Mouse (Mus musculus) cerebellum, adult 8-10 months (tissue): ENCODE results near the gene Parp8.

Experiments
- DNase-seq: peaks from one replicate; pipeline ENCODE4 v3.0.0; 2022

Gene Parp8

DNA sequence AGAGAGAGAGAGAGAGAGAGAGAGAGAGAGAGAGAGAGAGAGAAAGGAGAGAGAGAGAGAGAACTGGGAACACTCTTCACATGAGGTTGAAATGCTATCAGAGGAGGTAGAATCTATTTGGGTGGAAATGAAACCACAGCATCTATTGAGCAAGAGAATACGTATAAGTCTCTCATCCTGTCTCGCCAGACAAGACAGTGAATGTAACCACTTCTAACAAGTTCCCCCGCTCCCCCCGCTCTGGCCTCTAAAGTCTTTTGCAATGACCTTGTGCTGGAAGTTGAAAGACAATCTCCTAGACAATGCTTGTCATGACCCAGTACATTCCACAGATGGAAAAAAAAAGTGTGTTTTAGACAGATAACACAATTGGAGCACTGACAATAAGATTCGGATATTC, 181.4 kb downstream of the Parp8 start:
- DNase-seq, result no peak

DNA sequence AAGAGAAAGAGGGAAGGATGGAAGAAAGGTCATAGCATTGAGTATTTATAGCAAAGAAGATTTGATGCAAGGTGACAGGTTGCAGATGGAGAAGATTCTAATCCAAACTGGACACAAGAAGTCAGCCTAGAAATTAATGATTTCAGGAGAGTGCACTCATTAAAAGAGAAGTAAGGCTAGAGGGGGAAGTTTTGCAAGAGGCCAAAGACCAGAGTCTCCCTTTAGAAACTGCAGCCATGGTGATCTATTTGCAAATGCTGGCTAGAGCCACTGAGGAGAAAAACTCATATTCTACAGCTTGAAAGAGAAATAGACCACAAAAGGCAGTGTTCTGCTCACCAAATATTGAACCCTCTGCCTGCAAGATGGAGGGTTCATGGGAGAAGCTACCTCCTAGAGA, 194.4 kb downstream of the Parp8 start:
- DNase-seq, result no peak

DNA sequence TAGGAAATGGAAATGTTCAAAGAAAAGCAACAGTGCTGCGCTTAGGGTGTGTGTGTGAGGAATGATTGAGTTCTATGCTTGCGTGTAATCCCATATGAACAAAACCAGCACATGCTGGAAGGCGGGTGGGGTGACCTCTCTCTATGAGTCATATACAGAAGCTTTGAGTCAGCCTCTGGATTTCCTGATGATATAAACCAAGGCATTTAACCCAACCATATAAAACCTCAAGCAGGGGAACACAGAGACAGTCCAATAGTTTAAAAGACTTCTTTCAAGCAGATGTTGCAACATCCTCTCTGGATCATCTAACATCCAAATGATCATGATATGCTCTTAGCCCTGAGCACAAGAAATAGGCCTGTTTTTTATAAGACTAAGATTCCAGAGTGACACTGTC, 196.3 kb downstream of the Parp8 start:
- DNase-seq, result no peak

DNA sequence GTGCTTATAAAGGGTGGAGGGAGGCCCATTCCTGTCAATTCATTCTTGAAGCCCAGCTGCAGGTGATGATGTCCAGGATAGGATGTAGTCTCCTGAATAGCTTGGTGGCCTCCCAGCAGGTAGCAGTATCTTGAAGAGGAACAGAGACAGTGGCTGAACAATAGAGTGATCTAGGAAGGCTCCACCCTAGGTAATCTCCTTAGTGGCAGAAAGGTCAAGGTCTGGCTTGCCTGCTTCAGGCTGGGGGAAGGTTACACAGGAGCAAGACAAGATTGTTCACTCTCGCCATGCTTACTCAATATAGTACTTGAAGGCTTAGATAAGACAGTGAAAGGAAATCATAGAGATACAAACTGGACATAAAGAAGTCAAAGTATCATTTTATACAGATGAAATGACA, 213.9 kb downstream of the Parp8 start:
- no peak for DNase-seq
